Mouse (Mus musculus): ENCODE measurements around the gene Tecpr2.

DNA sequence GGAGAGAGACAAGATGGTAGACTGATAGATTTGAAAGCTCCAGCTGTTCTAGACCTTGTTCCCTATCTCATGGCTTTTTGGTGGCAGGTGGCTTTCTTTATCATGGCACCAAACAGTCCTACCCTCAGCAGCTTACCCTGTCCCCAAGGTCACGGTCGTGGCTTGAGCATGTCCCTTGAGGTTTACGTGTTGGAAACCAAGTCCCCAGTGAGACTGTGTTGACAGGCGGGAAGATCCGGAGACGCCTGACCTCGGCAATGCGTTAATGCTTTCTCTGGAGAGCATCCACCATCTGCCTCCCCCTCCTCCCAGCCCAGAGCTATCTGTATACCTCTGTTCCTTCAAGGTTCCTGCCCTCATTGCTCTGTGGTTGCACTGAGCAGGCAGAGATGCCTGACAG is 94.7 kb downstream of the Tecpr2 start:
- TF ChIP-seq POLR2A (IDR thresholded peaks at IDR 0.05; ENCODE audit: insufficient read depth, low read depth, low read length) (peak; percentile 28; the same call in 1 of the 2 replicates), CTCF (IDR thresholded peaks at IDR 0.05) (no peak)

Measured in heart, adult 2 months (tissue).